ENCODE assay signal across 11 mouse cellular contexts in the genomic region with DNA sequence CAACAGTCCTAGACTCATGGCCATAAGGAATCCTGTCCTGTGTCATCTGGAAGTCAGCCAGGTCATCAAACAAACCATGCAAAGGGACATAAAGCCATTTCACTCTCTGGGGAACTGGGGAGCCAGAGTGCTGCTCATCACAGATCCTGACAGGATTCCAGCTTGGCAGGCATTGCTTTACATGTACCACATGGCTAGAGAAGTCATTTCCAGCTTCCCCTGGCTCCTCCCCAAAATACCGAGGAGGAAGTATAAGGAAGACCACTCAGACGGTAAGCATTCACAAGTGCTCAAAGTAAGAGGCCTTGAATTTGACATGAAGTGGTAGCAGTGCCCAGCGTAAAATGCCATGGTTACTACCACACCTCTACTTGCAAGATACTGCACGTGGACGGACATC. TPM values are rescaled to one million over a fixed set of nuclear protein-coding genes. Genes with fewer than 3 reads are reported as not detected.
DNase-seq lines count a peak whose midpoint lies in the region; ATAC-seq and TF ChIP-seq lines count a peak whose summit lies in the region.
"Had no signal": no experiment of that assay in that cellular context is flagged by ENCODE, and none has a peak within 500 bp of the region (broad histone marks: within the 10 kb centered on the region; RNA-seq: fewer than 3 reads in every experiment).

No protein-coding gene starts in this region.

- H3K27me3 ChIP-seq in heart, embryonic 15.5 days = no peaks in the 10 kb centered on the region
- no peaks in the 10 kb centered on the region for H3K27me3 ChIP-seq in stomach, embryonic 15.5 days (replicated peaks)
- H3K27me3 ChIP-seq in stomach, postnatal 0 days (ENCODE audit: control insufficient read depth, insufficient read depth, low read length) = no peaks in the 10 kb centered on the region
- no peaks in the 10 kb centered on the region for H3K27me3 ChIP-seq in intestine, embryonic 16.5 days (replicated peaks; ENCODE audit: control insufficient read depth, insufficient read depth, low read length)
- no peaks in the 10 kb centered on the region for H3K27me3 ChIP-seq in thymus, adult 2 months (ENCODE audit: control insufficient read depth, insufficient read depth, low read length)

- 0 out of 2 replicates have a peak overlapping the region, but pooled peaks have one; percentile 77 for H3K4me3 ChIP-seq in heart, embryonic 15.5 days
- no peak overlapping the region for H3K4me3 ChIP-seq in stomach, embryonic 15.5 days (replicated peaks)
- no peak overlapping the region for H3K4me3 ChIP-seq in stomach, postnatal 0 days (ENCODE audit: low read depth, low read length)
- no peak overlapping the region for H3K4me3 ChIP-seq in intestine, embryonic 16.5 days (ENCODE audit: low read length)
- H3K4me3 ChIP-seq in thymus, adult 2 months (ENCODE audit: control insufficient read depth, insufficient read depth, low read length) = no peak overlapping the region

- no peak for TF ChIP-seq CTCF in stomach, postnatal 0 days (IDR thresholded peaks at IDR 0.05; ENCODE audit: low read depth)
- TF ChIP-seq CTCF in thymus, adult 2 months (IDR thresholded peaks at IDR 0.05; ENCODE audit: borderline replicate concordance, control insufficient read depth, extremely low read depth, insufficient read depth, low read length, poor library complexity) = no peak

- no peak for TF ChIP-seq EP300 in stomach, postnatal 0 days (optimal IDR thresholded peaks at IDR 0.05)

- no peak for DNase-seq in heart, adult 18-20 months
- DNase-seq in stomach, postnatal 0 days (ENCODE audit: low spot score) = no peak
- DNase-seq in T-cell, adult 2 months (ENCODE audit: low spot score) = no peak
- DNase-seq in thymus, adult 2 months = no peak
- DNase-seq: adrenal gland, postnatal 36 days; right cerebral cortex, postnatal 14 days had no signal

- 63% methylated on average over 5 of the region's 5 CpGs for WGBS in heart, embryonic 15.5 days
- WGBS in stomach, embryonic 15.5 days = 74% methylated on average over 5 of the region's 5 CpGs
- WGBS in stomach, postnatal 0 days = 66% methylated on average over 5 of the region's 5 CpGs
- WGBS in intestine, embryonic 16.5 days = 77% methylated on average over 5 of the region's 5 CpGs
- WGBS in thymus, adult 2 months = 87% methylated on average over 5 of the region's 5 CpGs

- ATAC-seq in heart, embryonic 15.5 days (replicated peaks; ENCODE audit: insufficient number of reproducible peaks, insufficient read depth, low FRiP score, low read depth) = no peak
- ATAC-seq in stomach, embryonic 15.5 days (ENCODE audit: insufficient read depth, low FRiP score, low read depth) = no peak
- ATAC-seq in stomach, postnatal 0 days (ENCODE audit: low FRiP score, low TSS enrichment) = no peak
- no peak for ATAC-seq in intestine, embryonic 16.5 days

- peaks cover 35% of the 10 kb centered on the region for H3K36me3 ChIP-seq in heart, embryonic 15.5 days
- peaks cover 17% of the 10 kb centered on the region for H3K36me3 ChIP-seq in stomach, embryonic 15.5 days
- peaks cover 5% of the 10 kb centered on the region; the same call in 1 of the 2 replicates for H3K36me3 ChIP-seq in stomach, postnatal 0 days (ENCODE audit: control insufficient read depth, insufficient read depth, low read length)
- peaks cover 13% of the 10 kb centered on the region for H3K36me3 ChIP-seq in intestine, embryonic 16.5 days (ENCODE audit: control insufficient read depth, insufficient read depth, low read length)
- H3K36me3 ChIP-seq in thymus, adult 2 months (ENCODE audit: control insufficient read depth, insufficient read depth, low read length) = peaks cover 4% of the 10 kb centered on the region; the same call in 1 of the 2 replicates

- 0 out of 2 replicates have a peak overlapping the region, but pooled peaks have one; percentile 0 for H3K9ac ChIP-seq in heart, embryonic 15.5 days
- H3K9ac ChIP-seq in stomach, embryonic 15.5 days = no peak overlapping the region
- H3K9ac ChIP-seq in stomach, postnatal 0 days (ENCODE audit: low read length) = no peak overlapping the region
- peak overlapping the region; percentile 16; the same call in 1 of the 2 replicates for H3K9ac ChIP-seq in intestine, embryonic 16.5 days (ENCODE audit: low read depth, low read length)
- H3K9ac ChIP-seq: hindbrain, embryonic 14.5 days had no signal

- no peak for TF ChIP-seq POLR2A in thymus, adult 2 months (IDR thresholded peaks at IDR 0.05; ENCODE audit: control insufficient read depth, extremely low read depth, insufficient read depth, low read length, poor library complexity)

- H3K9me3 ChIP-seq in heart, embryonic 15.5 days (replicated peaks) = no peaks in the 10 kb centered on the region
- H3K9me3 ChIP-seq in stomach, embryonic 15.5 days = no peaks in the 10 kb centered on the region
- H3K9me3 ChIP-seq in stomach, postnatal 0 days (ENCODE audit: control insufficient read depth, low read length) = no peaks in the 10 kb centered on the region
- no peaks in the 10 kb centered on the region for H3K9me3 ChIP-seq in intestine, embryonic 16.5 days (ENCODE audit: control insufficient read depth, low read length)

- H3K4me1 ChIP-seq in heart, embryonic 15.5 days (replicated peaks) = peaks cover 34% of the 10 kb centered on the region
- peaks cover 27% of the 10 kb centered on the region for H3K4me1 ChIP-seq in stomach, embryonic 15.5 days
- H3K4me1 ChIP-seq in stomach, postnatal 0 days (replicated peaks; ENCODE audit: control insufficient read depth, insufficient read depth) = 0 out of 2 replicates have a peak, but pooled peaks cover 3% of the 10 kb centered on the region
- peaks cover 26% of the 10 kb centered on the region for H3K4me1 ChIP-seq in intestine, embryonic 16.5 days (ENCODE audit: control insufficient read depth, insufficient read depth, low read length)
- H3K4me1 ChIP-seq in thymus, adult 2 months (replicated peaks; ENCODE audit: control insufficient read depth, insufficient read depth, low read length) = peaks cover 15% of the 10 kb centered on the region

- peak overlapping the region; percentile 24 for H3K4me2 ChIP-seq in heart, embryonic 15.5 days
- no peak overlapping the region; the same call in 1 of the 2 replicates for H3K4me2 ChIP-seq in stomach, embryonic 15.5 days
- H3K4me2 ChIP-seq in stomach, postnatal 0 days (replicated peaks; ENCODE audit: low read depth) = no peak overlapping the region
- no peak overlapping the region for H3K4me2 ChIP-seq in intestine, embryonic 16.5 days (ENCODE audit: low read depth, low read length)
- H3K4me2 ChIP-seq: hindbrain, embryonic 14.5 days had no signal

- 0 out of 2 replicates have a peak overlapping the region, but pooled peaks have one; percentile 0 for H3K27ac ChIP-seq in heart, embryonic 15.5 days
- peak overlapping the region; percentile 9; the same call in 1 of the 2 replicates for H3K27ac ChIP-seq in stomach, embryonic 15.5 days
- no peak overlapping the region for H3K27ac ChIP-seq in stomach, postnatal 0 days (replicated peaks)
- H3K27ac ChIP-seq in intestine, embryonic 16.5 days (ENCODE audit: low read length) = no peak overlapping the region
- no peak overlapping the region for H3K27ac ChIP-seq in thymus, adult 2 months (ENCODE audit: control insufficient read depth, insufficient read depth, low read length)
- H3K27ac ChIP-seq: hindbrain, embryonic 14.5 days; macrophage had no signal

RNA-seq across cellular contexts. Expression of a gene that starts 2.9 kb away (rescaled TPM):
- 1,507 and 2,028 TPM in 2 replicates for polyA plus RNA-seq in heart, embryonic 15.5 days (2015; fragmentation: Nextera tagmentation; extraction: Ambion mirVana)
- 100 to 1,000 TPM; 344 to 429 TPM for total RNA-seq in heart, adult 18-20 months (2021)
- polyA plus RNA-seq in stomach, embryonic 15.5 days (2015; fragmentation: Nextera tagmentation; extraction: Ambion mirVana) = 988 and 1,377 TPM in 2 replicates
- 1,651 and 1,766 TPM in 2 replicates for polyA plus RNA-seq in stomach, postnatal 0 days (2015; fragmentation: Nextera tagmentation; extraction: Ambion mirVana)
- 1,467 and 1,508 TPM in 2 replicates for polyA plus RNA-seq in intestine, embryonic 16.5 days (2015; fragmentation: Nextera tagmentation; extraction: Ambion mirVana)
- 1,690 and 1,818 TPM in 2 replicates for polyA plus RNA-seq in thymus, adult 2 months (2012; rRNA removed)

RNA-seq across cellular contexts. Expression of a gene that starts 8.4 kb away (rescaled TPM):
- polyA plus RNA-seq in heart, embryonic 15.5 days (2015; fragmentation: Nextera tagmentation; extraction: Ambion mirVana) = 122 and 135 TPM in 2 replicates
- 10 to 100 TPM; 73.8 to 78.7 TPM for total RNA-seq in heart, adult 18-20 months (2021)
- polyA plus RNA-seq in stomach, embryonic 15.5 days (2015; fragmentation: Nextera tagmentation; extraction: Ambion mirVana) = 163 and 169 TPM in 2 replicates
- polyA plus RNA-seq in stomach, postnatal 0 days (2015; fragmentation: Nextera tagmentation; extraction: Ambion mirVana) = 121 and 126 TPM in 2 replicates
- polyA plus RNA-seq in intestine, embryonic 16.5 days (2015; fragmentation: Nextera tagmentation; extraction: Ambion mirVana) = 162 and 166 TPM in 2 replicates
- polyA plus RNA-seq in thymus, adult 2 months (2012; rRNA removed) = 176 and 191 TPM in 2 replicates

RNA-seq across cellular contexts. Expression of a gene that starts 26.5 kb away (rescaled TPM):
- 48.2 and 56.2 TPM in 2 replicates for polyA plus RNA-seq in heart, embryonic 15.5 days (2015; fragmentation: Nextera tagmentation; extraction: Ambion mirVana)
- 10 to 100 TPM; 14.2 to 14.9 TPM for total RNA-seq in heart, adult 18-20 months (2021)
- 47.0 and 51.6 TPM in 2 replicates for polyA plus RNA-seq in stomach, embryonic 15.5 days (2015; fragmentation: Nextera tagmentation; extraction: Ambion mirVana)
- 20.1 and 20.5 TPM in 2 replicates for polyA plus RNA-seq in stomach, postnatal 0 days (2015; fragmentation: Nextera tagmentation; extraction: Ambion mirVana)
- polyA plus RNA-seq in intestine, embryonic 16.5 days (2015; fragmentation: Nextera tagmentation; extraction: Ambion mirVana) = 48.4 and 51.9 TPM in 2 replicates
- 55.9 and 71.6 TPM in 2 replicates for polyA plus RNA-seq in thymus, adult 2 months (2012; rRNA removed)

RNA-seq across cellular contexts. Expression of a gene that starts 52.6 kb away (rescaled TPM):
- polyA plus RNA-seq in heart, embryonic 15.5 days (2015; fragmentation: Nextera tagmentation; extraction: Ambion mirVana) = 13.1 and 16.9 TPM in 2 replicates
- total RNA-seq in heart, adult 18-20 months (2021) = 1 to 10 TPM; 4.0 to 6.5 TPM
- 13.4 and 15.0 TPM in 2 replicates for polyA plus RNA-seq in stomach, embryonic 15.5 days (2015; fragmentation: Nextera tagmentation; extraction: Ambion mirVana)
- 2.2 and 2.4 TPM in 2 replicates for polyA plus RNA-seq in stomach, postnatal 0 days (2015; fragmentation: Nextera tagmentation; extraction: Ambion mirVana)
- polyA plus RNA-seq in intestine, embryonic 16.5 days (2015; fragmentation: Nextera tagmentation; extraction: Ambion mirVana) = 6.5 and 9.0 TPM in 2 replicates
- 31.2 and 42.8 TPM in 2 replicates for polyA plus RNA-seq in thymus, adult 2 months (2012; rRNA removed)

Comparison
In these comparisons a context has a peak if more than half of its experiments do, and no peak if none do; other contexts are left out.
1. H3K27ac ChIP-seq: peak in heart, embryonic 15.5 days (single experiment) and stomach, embryonic 15.5 days (single experiment); none in stomach, postnatal 0 days (single experiment), intestine, embryonic 16.5 days (single experiment) and thymus, adult 2 months (single experiment).
2. H3K9ac ChIP-seq: peak in heart, embryonic 15.5 days (single experiment) and intestine, embryonic 16.5 days (single experiment); none in stomach, embryonic 15.5 days (single experiment) and stomach, postnatal 0 days (single experiment).